Mouse (Mus musculus): ENCODE measurements at regions not wholly inside any gene's neighbourhood (a gene's known extent, or its start where the extent isn't known, plus 50 kb on each side); places are given as distances from the start of the nearest gene placed in this dataset.

- DNase-seq, result no peak
- H3K4me3 ChIP-seq (replicated peaks; ENCODE audit: low read depth, low read length), result no peak overlapping the region
Observed at GRCm38 (mm10) chr11:21007222-21007621, 83.9 kb upstream of the Peli1 start.

GRCm38 (mm10) chr11:21009505-21009904 is 81.6 kb upstream of the Peli1 start:
- ATAC-seq (ENCODE audit: low FRiP score, low TSS enrichment) (no peak), DNase-seq (no peak)
- H3K4me1 ChIP-seq (ENCODE audit: control insufficient read depth, insufficient read depth, low read length), result peaks cover 7% of the 10 kb centered on the region; the same call in 1 of the 2 replicates
- no peak overlapping the region for H3K4me3 ChIP-seq (replicated peaks; ENCODE audit: low read depth, low read length)
- H3K36me3 ChIP-seq (ENCODE audit: control insufficient read depth, insufficient read depth, low read length), result no peaks in the 10 kb centered on the region
- H3K27me3 ChIP-seq (ENCODE audit: control insufficient read depth, insufficient read depth, low read length), result no peaks in the 10 kb centered on the region
- H3K27ac ChIP-seq (replicated peaks; ENCODE audit: low read depth, low read length), result no peak overlapping the region
- no peaks in the 10 kb centered on the region for H3K9me3 ChIP-seq (ENCODE audit: control insufficient read depth, low read length)
- WGBS, result 94% methylated on average over 3 of the region's 3 CpGs
- no peak overlapping the region for H3K9ac ChIP-seq (replicated peaks; ENCODE audit: low read length)
- no peak overlapping the region for H3K4me2 ChIP-seq (ENCODE audit: low read length)

More at GRCm38 (mm10) chr11:21007222-21007621, 83.9 kb upstream of the Peli1 start:
- H3K27ac ChIP-seq (replicated peaks; ENCODE audit: low read depth, low read length), result no peak overlapping the region
- H3K27me3 ChIP-seq (ENCODE audit: control insufficient read depth, insufficient read depth, low read length), result no peaks in the 10 kb centered on the region
- H3K4me1 ChIP-seq (ENCODE audit: control insufficient read depth, insufficient read depth, low read length), result peaks cover 7% of the 10 kb centered on the region; the same call in 1 of the 2 replicates
- 95% methylated on average over 5 of the region's 5 CpGs for WGBS
- no peak overlapping the region for H3K4me2 ChIP-seq (ENCODE audit: low read length)
- no peak overlapping the region for H3K9ac ChIP-seq (replicated peaks; ENCODE audit: low read length)
- ATAC-seq (ENCODE audit: low FRiP score, low TSS enrichment), result no peak
- no peaks in the 10 kb centered on the region for H3K36me3 ChIP-seq (ENCODE audit: control insufficient read depth, insufficient read depth, low read length)
- no peaks in the 10 kb centered on the region for H3K9me3 ChIP-seq (ENCODE audit: control insufficient read depth, low read length)

GRCm38 (mm10) chr11:21010867-21011266 is 80.2 kb upstream of the Peli1 start:
- no peaks in the 10 kb centered on the region for H3K36me3 ChIP-seq (ENCODE audit: control insufficient read depth, insufficient read depth, low read length)
- peaks cover 7% of the 10 kb centered on the region; the same call in 1 of the 2 replicates for H3K4me1 ChIP-seq (ENCODE audit: control insufficient read depth, insufficient read depth, low read length)
- H3K4me3 ChIP-seq (replicated peaks; ENCODE audit: low read depth, low read length), result no peak overlapping the region
- 5% methylated on average over 7 of the region's 7 CpGs for WGBS
- no peak overlapping the region for H3K4me2 ChIP-seq (ENCODE audit: low read length)
- no peak overlapping the region for H3K27ac ChIP-seq (replicated peaks; ENCODE audit: low read depth, low read length)
- ATAC-seq (ENCODE audit: low FRiP score, low TSS enrichment), result no peak
- no peak overlapping the region for H3K9ac ChIP-seq (replicated peaks; ENCODE audit: low read length)
- no peaks in the 10 kb centered on the region for H3K9me3 ChIP-seq (ENCODE audit: control insufficient read depth, low read length)
- peak; percentile 62 for DNase-seq
- H3K27me3 ChIP-seq (ENCODE audit: control insufficient read depth, insufficient read depth, low read length), result no peaks in the 10 kb centered on the region

GRCm38 (mm10) chr11:21014250-21014649 is 76.8 kb upstream of the Peli1 start:
- Histone ChIP-seq H3K4me1 (ENCODE audit: control insufficient read depth, insufficient read depth, low read length) (peaks cover 15% of the 10 kb centered on the region; the same call in 1 of the 2 replicates), H3K9ac (replicated peaks; ENCODE audit: low read length) (no peak overlapping the region), H3K4me3 (replicated peaks; ENCODE audit: low read depth, low read length) (no peak overlapping the region), H3K36me3 (ENCODE audit: control insufficient read depth, insufficient read depth, low read length) (no peaks in the 10 kb centered on the region), H3K27ac (replicated peaks; ENCODE audit: low read depth, low read length) (no peak overlapping the region), H3K27me3 (ENCODE audit: control insufficient read depth, insufficient read depth, low read length) (no peaks in the 10 kb centered on the region), H3K9me3 (ENCODE audit: control insufficient read depth, low read length) (no peaks in the 10 kb centered on the region), H3K4me2 (ENCODE audit: low read length) (no peak overlapping the region)
- no peak for ATAC-seq (ENCODE audit: low FRiP score, low TSS enrichment)
- 82% methylated on average over 3 of the region's 3 CpGs for WGBS
- no peak for DNase-seq

- Histone ChIP-seq H3K9me3 (ENCODE audit: control insufficient read depth, low read length) (no peaks in the 10 kb centered on the region), H3K4me3 (replicated peaks; ENCODE audit: low read depth, low read length) (no peak overlapping the region), H3K27me3 (ENCODE audit: control insufficient read depth, insufficient read depth, low read length) (no peaks in the 10 kb centered on the region), H3K4me1 (ENCODE audit: control insufficient read depth, insufficient read depth, low read length) (peaks cover 15% of the 10 kb centered on the region; the same call in 1 of the 2 replicates), H3K4me2 (ENCODE audit: low read length) (no peak overlapping the region), H3K36me3 (ENCODE audit: control insufficient read depth, insufficient read depth, low read length) (no peaks in the 10 kb centered on the region), H3K27ac (replicated peaks; ENCODE audit: low read depth, low read length) (no peak overlapping the region), H3K9ac (replicated peaks; ENCODE audit: low read length) (no peak overlapping the region)
- ATAC-seq (ENCODE audit: low FRiP score, low TSS enrichment) (no peak), DNase-seq (no peak)
- 85% methylated on average over 3 of the region's 3 CpGs for WGBS
Observed at GRCm38 (mm10) chr11:21015536-21015935, 75.6 kb upstream of the Peli1 start.

GRCm38 (mm10) chr11:21016133-21016746 is 74.9 kb upstream of the Peli1 start:
- Histone ChIP-seq H3K4me1 (ENCODE audit: control insufficient read depth, insufficient read depth, low read length) (peaks cover 9% of the 10 kb centered on the region; the same call in 1 of the 2 replicates), H3K27ac (replicated peaks; ENCODE audit: low read depth, low read length) (no peak overlapping the region), H3K36me3 (ENCODE audit: control insufficient read depth, insufficient read depth, low read length) (no peaks in the 10 kb centered on the region), H3K9me3 (ENCODE audit: control insufficient read depth, low read length) (no peaks in the 10 kb centered on the region), H3K9ac (replicated peaks; ENCODE audit: low read length) (no peak overlapping the region), H3K4me2 (ENCODE audit: low read length) (no peak overlapping the region), H3K4me3 (replicated peaks; ENCODE audit: low read depth, low read length) (no peak overlapping the region), H3K27me3 (ENCODE audit: control insufficient read depth, insufficient read depth, low read length) (no peaks in the 10 kb centered on the region)
- DNase-seq (no peak), ATAC-seq (ENCODE audit: low FRiP score, low TSS enrichment) (no peak)
- WGBS, result 14% methylated on average over 4 of the region's 4 CpGs

GRCm38 (mm10) chr11:21016791-21017329 is 74.2 kb upstream of the Peli1 start:
- no peak overlapping the region for H3K4me3 ChIP-seq (replicated peaks; ENCODE audit: low read depth, low read length)
- H3K27me3 ChIP-seq (ENCODE audit: control insufficient read depth, insufficient read depth, low read length), result no peaks in the 10 kb centered on the region
- H3K27ac ChIP-seq (replicated peaks; ENCODE audit: low read depth, low read length), result no peak overlapping the region
- DNase-seq (no peak), ATAC-seq (ENCODE audit: low FRiP score, low TSS enrichment) (no peak)
- H3K4me2 ChIP-seq (ENCODE audit: low read length), result no peak overlapping the region
- H3K36me3 ChIP-seq (ENCODE audit: control insufficient read depth, insufficient read depth, low read length), result no peaks in the 10 kb centered on the region
- no peaks in the 10 kb centered on the region for H3K9me3 ChIP-seq (ENCODE audit: control insufficient read depth, low read length)
- 0 out of 2 replicates have a peak, but pooled peaks cover 9% of the 10 kb centered on the region for H3K4me1 ChIP-seq (ENCODE audit: control insufficient read depth, insufficient read depth, low read length)
- H3K9ac ChIP-seq (replicated peaks; ENCODE audit: low read length), result no peak overlapping the region
- 54% methylated on average over 6 of the region's 6 CpGs for WGBS

- Histone ChIP-seq H3K4me1 (ENCODE audit: control insufficient read depth, insufficient read depth, low read length) (0 out of 2 replicates have a peak, but pooled peaks cover 9% of the 10 kb centered on the region), H3K4me3 (replicated peaks; ENCODE audit: low read depth, low read length) (no peak overlapping the region), H3K4me2 (ENCODE audit: low read length) (no peak overlapping the region), H3K27me3 (ENCODE audit: control insufficient read depth, insufficient read depth, low read length) (no peaks in the 10 kb centered on the region), H3K9ac (replicated peaks; ENCODE audit: low read length) (no peak overlapping the region), H3K36me3 (ENCODE audit: control insufficient read depth, insufficient read depth, low read length) (no peaks in the 10 kb centered on the region), H3K9me3 (ENCODE audit: control insufficient read depth, low read length) (no peaks in the 10 kb centered on the region), H3K27ac (replicated peaks; ENCODE audit: low read depth, low read length) (no peak overlapping the region)
- 86% methylated on average over 2 of the region's 2 CpGs for WGBS
- DNase-seq (no peak), ATAC-seq (ENCODE audit: low FRiP score, low TSS enrichment) (no peak)
Observed at GRCm38 (mm10) chr11:21019829-21020228, 71.3 kb upstream of the Peli1 start.

GRCm38 (mm10) chr11:21024111-21024510 is 67.0 kb upstream of the Peli1 start:
- H3K4me2 ChIP-seq (ENCODE audit: low read length), result no peak overlapping the region
- H3K9me3 ChIP-seq (ENCODE audit: control insufficient read depth, low read length), result no peaks in the 10 kb centered on the region
- H3K27ac ChIP-seq (replicated peaks; ENCODE audit: low read depth, low read length), result no peak overlapping the region
- no peaks in the 10 kb centered on the region for H3K27me3 ChIP-seq (ENCODE audit: control insufficient read depth, insufficient read depth, low read length)
- H3K4me3 ChIP-seq (replicated peaks; ENCODE audit: low read depth, low read length), result no peak overlapping the region
- H3K9ac ChIP-seq (replicated peaks; ENCODE audit: low read length), result no peak overlapping the region
- no peaks in the 10 kb centered on the region for H3K36me3 ChIP-seq (ENCODE audit: control insufficient read depth, insufficient read depth, low read length)
- no peak for ATAC-seq (ENCODE audit: low FRiP score, low TSS enrichment)
- no peak for DNase-seq
- no peaks in the 10 kb centered on the region for H3K4me1 ChIP-seq (ENCODE audit: control insufficient read depth, insufficient read depth, low read length)
- WGBS, result 89% methylated on average over 4 of the region's 4 CpGs

Measured in midbrain, embryonic 14.5 days (tissue).